Mouse (Mus musculus) heart, postnatal 4 days (tissue): ENCODE measurements around the gene Tyro3. TPM values are rescaled to one million over a fixed set of nuclear protein-coding genes. Genes with fewer than 3 reads are reported as not detected.

Experiments used
- DNase-seq: peaks from one replicate; pipeline ENCODE4 v3.0.0; 2021
- total RNA-seq, 2 experiments: library from RNA; stranded (reverse); gene quantifications; 2 replicates each; pipeline ENCODE4 v1.2.3; 2021

The Tyro3 gene
- total RNA-seq, 2 experiments from 2014 or later = 9.5 to 9.7 TPM

DNA sequence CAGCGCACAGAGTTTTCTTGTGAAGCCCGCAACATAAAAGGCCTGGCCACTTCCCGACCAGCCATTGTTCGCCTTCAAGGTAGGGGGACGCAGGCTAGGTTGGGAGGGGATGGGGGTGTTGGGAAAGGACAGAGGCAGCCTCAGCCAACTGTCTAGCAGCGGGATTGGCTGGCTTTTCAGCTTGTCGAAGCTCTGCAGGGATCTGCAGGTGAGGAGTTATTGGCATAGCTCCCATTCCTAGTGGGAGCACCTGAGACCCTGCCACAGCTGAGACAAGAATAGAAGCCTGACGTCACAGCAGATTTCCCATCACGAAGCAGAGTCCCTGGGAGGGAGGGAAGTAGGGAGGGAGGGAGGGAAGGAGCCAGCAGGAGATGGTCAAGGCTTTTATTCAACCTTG, 7.2 kb downstream of the Tyro3 start:
- no peak for DNase-seq

- no peak for DNase-seq
These were observed 8.0 kb downstream of the Tyro3 start for GRCm38 (mm10) chr2:119805536-119805935.

DNA sequence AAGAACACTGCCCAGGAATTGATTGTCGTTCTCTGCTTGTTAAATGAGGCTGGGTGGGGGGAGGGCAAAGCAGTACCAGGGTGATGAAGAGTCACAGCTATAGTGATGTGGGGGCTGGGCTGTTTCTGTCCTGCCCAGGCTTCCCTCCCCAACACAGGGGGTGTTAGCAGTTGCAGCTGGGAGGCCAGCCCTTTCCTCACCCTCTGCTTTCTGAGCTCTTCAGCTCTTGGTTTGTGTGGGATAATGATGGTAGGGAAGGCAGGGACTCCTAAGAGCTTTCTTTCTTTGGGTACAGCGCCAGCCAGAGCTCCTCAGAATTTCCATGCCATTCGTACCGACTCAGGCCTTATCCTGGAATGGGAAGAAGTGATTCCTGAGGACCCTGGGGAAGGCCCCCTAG, 10.9 kb downstream of the Tyro3 start:
- DNase-seq = no peak

GRCm38 (mm10) chr2:119808881-119809280, 11.3 kb downstream of the Tyro3 start:
- DNase-seq = no peak

DNA sequence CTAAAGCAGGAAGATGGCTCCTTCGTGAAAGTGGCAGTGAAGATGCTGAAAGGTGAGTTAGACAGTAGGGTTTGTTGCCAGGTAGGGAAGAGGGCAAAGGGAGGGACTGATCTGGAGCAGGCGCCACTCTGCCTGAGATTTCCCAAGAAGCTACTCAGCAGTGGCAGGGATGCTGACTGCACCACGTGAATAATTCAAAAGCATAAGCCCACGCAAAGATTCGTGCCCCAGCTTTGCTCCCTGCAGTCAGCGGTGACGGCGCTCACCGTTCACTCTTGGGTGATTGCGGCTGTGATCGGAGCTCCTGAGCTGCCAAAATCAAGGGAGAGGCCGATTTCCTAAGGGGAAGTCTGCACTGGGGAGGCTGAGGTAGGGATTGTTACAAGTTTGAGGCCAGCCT, 13.4 kb downstream of the Tyro3 start:
- DNase-seq = no peak

GRCm38 (mm10) chr2:119811490-119812146, 14.1 kb downstream of the Tyro3 start:
- DNase-seq = no peak

- DNase-seq = peak; percentile 71
These were observed 16.9 kb downstream of the Tyro3 start for GRCm38 (mm10) chr2:119814376-119814933.

GRCm38 (mm10) chr2:119816611-119817010, 19.1 kb downstream of the Tyro3 start:
- no peak for DNase-seq

DNA sequence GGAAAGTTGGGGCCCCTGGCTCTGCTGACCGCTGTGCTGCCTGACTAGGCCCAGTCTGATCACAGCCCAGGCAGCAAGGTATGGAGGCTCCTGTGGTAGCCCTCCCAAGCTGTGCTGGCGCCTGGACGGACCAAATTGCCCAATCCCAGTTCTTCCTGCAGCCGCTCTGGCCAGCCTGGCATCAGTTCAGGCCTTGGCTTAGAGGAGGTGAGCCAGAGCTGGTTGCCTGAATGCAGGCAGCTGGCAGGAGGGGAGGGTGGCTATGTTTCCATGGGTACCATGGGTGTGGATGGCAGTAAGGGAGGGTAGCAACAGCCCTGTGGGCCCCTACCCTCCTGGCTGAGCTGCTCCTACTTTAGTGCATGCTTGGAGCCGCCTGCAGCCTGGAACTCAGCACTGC, 19.5 kb downstream of the Tyro3 start:
- no peak for DNase-seq

DNA sequence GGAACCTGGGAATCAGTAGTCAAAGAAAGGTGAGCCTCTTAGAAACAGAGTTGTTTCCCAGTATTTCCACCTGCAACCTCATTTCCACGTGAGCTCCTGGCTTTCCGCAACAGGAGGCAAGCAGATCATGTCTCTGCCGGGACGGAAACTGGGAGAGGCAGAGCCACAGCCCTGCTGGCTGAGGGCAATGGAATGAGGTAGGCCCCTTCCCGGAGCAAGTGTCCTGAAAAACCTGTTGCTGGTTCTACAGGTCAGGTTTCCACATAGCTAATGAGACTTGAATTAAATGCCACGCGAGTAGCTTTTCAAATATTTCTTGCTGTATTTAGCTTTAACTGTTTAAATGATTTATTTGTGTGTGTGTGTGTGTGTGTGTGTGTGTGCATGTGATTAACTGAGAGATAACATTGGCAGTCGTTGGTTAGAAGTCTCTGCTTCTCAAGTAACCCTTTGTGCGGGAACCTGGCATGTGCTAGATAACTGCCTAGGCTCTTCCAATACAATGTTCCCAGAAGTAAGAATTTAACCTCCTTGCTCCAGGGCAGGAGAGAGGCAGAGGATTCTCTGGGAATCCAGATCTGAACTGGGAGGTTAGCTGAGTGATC, 21.2 kb downstream of the Tyro3 start:
- DNase-seq = no peak

- no peak for DNase-seq
These were observed 23.6 kb downstream of the Tyro3 start for GRCm38 (mm10) chr2:119821136-119821535.

DNA sequence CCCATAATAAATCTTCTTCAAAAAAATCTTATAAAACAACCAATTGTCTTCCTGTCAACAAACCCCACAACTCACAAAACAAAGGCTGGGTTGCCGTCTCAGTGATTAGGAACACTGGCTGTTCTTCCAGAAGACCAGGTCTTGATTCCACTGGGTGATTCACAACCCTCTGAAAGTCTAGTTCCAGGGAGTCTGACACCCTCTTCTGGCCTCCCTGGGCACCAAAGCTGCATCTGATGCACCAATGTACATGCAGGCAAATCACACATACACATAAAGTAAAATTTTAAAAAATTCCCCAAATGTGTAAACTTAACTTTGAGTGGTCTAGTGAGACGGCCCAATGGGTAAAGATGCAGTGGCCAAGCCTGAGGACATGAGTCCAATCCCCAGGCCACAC, 33.0 kb downstream of the Tyro3 start:
- DNase-seq = no peak

- DNase-seq = no peak
These were observed 36.7 kb downstream of the Tyro3 start for GRCm38 (mm10) chr2:119834231-119834630.

DNA sequence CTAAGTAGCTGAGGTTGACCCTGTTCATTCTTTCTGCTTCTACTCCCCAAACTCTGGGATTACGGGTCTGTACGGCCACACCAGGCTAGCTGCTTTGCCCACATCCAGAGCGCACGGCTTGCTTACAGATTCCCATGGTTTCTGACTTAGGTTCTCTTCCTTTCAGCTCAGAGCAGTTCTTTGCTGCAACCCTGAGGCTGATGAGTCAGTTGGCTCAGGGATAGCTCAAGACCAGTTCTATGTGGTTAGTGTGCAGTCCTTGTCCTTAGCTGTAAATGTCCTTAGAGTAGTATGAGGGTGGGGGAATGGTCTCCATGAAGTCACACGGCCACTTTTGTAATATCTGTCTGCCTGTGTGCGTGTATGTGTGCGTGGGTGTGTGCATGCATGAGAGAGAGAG, 40.1 kb downstream of the Tyro3 start:
- no peak for DNase-seq

DNA sequence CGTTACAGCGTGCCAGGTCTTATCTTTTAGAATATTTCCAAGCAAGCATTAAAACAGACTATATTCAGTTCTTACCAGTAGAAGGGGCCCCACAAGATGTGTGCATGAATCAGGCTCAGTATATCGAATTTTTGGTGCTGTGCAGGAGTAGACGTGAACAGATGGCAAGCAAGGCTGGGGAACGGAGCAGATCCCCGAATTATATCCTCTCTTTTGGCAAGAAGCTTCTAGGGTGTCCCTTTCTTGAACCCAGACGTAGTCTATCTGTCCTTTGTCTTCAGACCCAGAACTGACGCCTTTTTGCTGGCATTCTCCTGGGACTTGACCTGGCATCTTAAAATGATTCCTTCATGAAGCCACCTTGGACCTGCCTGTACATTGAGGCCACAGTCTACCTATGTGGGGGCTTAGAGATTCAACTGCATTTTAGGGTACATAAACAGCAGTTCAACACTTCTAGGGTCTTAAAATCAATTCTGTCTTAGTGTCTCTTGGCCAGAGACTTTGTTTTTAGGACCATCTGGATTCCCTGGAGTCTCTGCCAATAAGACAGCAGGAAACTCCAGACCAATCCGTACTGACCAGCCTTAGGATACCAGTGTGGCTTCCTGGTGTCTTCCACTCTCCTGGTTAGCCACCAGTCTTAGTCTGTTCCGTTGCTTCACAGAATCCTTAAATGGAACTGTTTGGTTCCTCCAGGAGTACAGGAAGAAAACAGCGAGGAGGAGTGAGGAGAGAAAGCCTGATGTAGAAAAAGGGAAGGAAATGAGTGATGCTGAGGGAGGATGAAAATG, 41.0 kb downstream of the Tyro3 start:
- no peak for DNase-seq

DNA sequence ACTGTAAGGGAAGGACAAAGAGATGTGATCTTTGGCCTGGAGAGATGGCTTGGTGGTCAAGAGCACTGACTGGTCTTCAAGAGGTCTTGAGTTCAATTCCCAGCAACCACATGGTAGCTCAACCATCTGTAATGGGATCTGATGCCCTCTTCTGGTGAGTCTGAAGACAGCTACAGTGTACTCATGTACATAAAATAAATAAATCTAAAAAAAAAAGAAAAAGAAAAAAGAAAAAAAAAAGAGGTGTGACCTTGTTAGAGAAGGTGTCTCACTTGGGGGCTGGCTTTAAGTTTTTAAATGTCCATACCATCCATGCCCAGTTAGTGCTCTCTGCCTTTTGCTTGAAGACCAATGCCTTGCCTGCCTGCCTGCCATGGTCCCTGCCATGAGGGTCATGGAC, 42.5 kb downstream of the Tyro3 start:
- no peak for DNase-seq

DNA sequence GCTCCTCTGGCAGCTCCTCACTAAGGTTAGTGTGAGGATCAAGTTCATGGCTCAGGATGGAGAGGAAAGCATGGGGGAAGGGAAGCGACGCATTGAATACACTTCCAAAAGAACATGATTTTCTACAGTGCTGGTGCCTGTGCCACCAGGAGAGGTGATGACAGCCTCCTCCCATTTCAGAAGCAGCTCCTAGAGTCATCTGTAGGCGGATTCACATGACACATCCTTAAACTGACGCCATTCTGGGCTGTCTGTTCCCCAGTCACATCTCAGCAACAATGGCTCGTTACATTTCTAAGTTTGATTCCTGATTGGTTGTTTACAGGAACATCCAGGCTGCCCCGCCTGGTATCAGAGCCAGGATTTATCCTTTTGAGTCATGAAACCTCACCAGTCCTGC, 44.5 kb downstream of the Tyro3 start:
- peak; percentile 6 for DNase-seq

GRCm38 (mm10) chr2:119843526-119843925, 46.0 kb downstream of the Tyro3 start:
- no peak for DNase-seq

DNA sequence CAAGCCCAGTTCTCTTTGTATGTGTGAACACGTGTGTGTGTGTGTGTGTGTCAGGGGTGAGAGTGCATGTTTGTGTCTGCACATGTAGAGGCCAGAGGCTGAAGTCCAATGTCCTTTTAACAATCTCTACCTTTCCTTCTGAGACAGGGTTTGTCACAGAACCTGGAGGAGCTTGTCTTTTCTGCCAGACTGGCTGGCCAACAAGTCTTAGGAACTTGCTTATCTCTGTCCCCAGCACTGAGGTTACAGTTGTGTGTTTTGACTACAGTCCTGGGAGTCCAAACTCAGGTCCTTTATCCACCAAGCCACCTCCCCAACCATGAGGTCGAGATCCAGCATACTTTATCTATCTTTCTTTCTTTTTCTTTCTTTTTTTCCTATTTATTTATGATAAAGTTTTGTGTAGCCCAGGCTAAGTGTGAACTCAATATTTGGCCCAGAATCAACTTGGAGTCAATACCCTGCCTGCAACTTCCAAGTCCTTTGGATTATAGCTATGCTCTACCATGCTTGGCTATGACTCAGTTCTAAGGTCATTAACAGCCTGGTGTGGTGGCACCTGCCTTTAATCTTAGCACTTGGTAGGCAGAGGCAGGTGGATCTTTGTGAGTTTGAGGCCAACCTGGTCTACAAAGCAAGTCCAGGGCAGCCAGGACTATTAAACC, 48.5 kb downstream of the Tyro3 start:
- DNase-seq = no peak

GRCm38 (mm10) chr2:119846929-119847328, 49.4 kb downstream of the Tyro3 start:
- DNase-seq = peak; percentile 23

DNA sequence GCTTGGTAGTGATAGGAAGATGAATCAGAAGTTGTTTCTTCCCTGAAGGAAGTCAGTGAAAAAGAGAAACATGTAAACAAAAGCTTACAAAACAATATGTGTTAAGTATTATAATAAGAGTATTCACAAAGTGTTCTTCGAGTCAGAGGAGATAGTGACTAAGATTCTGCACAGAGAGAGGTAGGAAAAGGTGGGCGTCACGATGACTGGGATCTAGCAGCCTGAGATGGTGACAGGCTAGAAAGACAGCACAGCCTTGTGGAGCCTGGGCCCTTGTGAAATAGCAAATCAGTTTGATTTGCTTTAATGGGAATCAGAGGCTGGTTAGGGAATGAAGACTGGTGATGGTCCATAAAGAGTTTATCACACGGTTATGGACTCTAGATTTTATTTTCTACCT, 56.3 kb downstream of the Tyro3 start:
- DNase-seq = no peak

- no peak for DNase-seq
These were observed 57.8 kb downstream of the Tyro3 start for GRCm38 (mm10) chr2:119855310-119855850.

DNA sequence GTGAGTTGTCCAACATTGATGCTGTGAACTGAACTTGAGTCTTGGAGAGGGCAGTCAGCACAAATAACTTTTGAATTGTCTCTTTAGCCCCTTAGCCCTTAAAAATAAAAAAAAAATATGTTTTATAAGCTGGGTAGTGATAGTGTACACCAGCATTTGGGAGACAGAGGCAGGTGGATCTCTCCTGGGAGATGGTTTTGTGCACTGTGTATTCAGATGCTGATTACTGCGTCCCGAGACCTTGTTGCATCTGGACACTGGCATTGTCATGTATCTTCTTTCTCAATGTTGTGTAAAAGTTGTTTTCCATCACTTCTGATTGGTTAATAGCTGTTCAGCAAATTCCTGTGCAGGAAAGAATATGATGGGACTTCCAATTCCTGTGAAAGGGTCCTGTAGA, 59.8 kb downstream of the Tyro3 start:
- DNase-seq = no peak
